Mouse (Mus musculus) WW6 (cell line): Measurements from ENCODE around the gene Galnt9.

Source experiments
- DNase-seq: peaks from one replicate; pipeline ENCODE4 v3.0.0-alpha.2; 2013; ENCODE audit warnings: low read depth, low spot score

The Galnt9 gene

DNA sequence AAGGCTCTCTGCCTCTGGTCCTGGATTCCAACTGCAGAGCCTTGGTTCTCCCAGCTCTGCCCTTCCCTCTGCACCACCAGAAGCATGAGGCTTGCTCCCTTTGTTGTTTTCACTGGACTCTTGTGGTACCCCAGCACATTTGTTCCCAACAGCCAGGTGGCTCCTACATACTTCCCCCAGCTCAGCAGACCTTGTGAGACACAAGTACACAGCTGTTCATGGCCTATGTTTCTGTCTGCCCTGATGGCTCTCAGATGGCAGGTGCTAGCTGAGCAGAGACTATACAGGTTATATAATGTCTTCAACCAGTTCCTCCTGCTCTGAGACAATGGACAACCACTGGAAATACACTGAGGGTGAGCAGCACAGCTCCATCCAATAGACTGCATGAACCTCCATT lies 43.3 kb downstream of the Galnt9 start:
- no peak for DNase-seq

DNA sequence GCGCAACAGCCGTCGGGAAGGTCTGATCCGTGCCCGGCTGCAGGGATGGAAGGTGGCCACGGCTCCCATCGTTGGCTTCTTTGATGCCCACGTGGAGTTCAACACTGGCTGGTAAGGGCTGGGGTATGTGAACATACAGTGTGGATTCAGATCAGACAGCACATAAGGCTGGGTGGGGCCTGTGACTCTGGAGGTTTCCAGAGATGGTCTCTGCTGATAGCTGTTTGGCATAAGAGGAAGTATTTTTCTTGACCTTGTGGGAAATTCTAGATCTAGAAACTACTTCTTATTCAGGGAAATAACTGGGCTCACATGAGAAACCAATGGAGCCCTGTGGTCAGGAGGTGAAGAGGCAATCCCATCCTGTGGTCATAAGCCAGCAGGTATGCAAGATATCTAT lies 45.7 kb downstream of the Galnt9 start:
- no peak for DNase-seq

DNA sequence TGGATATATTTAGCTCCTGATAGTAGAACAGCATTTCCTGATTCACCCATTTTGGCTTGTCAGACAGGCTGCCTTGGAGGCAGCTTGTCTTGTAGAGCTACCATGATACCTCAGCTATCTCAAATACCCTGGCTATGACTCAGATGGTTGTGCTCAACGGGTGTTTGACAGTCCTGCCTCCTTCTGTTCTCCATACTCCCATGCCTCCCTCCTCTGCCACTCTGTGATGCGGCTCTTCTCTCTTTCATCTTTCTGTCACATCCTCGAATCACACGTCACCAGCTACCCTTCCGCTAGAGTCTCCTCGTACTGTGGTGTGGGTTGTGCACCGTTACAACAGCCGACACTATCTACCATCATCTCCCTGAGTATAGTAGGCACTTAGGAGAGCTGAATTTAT lies 50.3 kb downstream of the Galnt9 start:
- no peak for DNase-seq

DNA sequence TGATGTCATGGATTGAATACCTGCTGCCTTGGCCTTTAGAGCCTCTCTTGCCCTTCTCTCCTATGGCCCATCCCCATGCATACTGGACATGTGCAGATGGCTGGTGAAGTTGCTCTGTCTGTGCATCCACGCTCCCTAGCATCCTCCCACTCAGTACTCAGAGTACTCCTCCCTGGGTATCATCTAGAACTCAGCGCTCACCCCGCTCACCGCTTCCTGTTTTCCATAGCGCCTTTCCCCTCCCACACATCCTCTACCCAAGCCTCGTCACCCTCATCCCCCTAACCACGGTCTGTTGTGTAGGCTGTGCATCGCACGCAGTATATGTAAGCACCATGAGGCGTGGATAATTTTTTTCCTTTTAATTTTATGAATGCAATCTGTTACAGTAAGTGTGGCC lies 51.2 kb downstream of the Galnt9 start:
- no peak for DNase-seq

DNA sequence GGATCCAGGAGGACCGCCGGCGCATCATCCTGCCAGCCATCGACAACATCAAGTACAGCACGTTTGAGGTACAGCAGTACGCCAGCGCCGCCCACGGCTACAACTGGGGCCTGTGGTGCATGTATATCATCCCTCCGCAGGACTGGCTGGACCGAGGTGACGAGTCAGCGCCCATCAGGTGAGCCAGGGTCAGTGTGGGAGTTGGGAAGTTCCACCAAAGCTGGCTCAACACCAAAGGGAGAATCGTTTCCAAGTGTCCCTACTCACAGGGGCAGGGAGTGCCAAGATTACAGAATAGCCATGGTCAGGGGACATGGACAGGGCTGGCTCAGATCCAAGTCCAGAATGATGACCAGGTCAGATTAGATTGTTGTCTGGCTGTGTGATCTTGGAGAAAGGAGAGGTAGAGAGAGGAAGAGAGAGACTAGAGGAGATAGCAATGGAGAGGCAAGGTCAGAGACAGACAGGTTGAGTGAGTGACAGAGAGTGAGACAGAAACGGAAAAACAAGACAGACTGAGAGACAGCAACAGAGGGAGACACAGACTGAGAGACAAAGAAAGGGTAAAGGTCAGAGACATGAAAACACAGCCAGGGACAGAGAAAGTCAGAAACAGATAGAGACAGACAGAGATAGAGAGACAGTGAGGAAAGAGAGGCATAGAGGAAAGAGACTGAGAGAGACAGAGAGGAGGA lies 52.1 kb downstream of the Galnt9 start:
- DNase-seq: no peak

DNA sequence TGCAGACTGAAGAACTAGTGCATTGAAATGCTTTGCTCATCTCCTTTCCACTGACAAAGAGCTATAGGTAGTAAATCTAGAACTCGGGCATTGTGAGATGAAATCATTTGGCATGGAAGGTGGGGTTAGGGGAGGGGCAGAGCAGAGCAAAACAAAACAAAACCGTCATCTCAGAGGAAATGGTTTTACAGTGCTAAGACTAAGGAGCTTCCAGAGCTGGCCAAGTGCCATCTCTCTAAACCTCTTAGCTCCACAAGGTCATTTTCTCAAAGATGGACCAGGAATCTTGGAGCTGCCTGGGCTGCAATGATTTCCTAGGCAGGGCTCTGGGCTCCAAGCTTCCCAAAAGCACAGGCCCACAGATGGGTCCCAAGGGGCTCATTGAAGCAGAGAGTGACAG lies 53.3 kb downstream of the Galnt9 start:
- DNase-seq: no peak

DNA sequence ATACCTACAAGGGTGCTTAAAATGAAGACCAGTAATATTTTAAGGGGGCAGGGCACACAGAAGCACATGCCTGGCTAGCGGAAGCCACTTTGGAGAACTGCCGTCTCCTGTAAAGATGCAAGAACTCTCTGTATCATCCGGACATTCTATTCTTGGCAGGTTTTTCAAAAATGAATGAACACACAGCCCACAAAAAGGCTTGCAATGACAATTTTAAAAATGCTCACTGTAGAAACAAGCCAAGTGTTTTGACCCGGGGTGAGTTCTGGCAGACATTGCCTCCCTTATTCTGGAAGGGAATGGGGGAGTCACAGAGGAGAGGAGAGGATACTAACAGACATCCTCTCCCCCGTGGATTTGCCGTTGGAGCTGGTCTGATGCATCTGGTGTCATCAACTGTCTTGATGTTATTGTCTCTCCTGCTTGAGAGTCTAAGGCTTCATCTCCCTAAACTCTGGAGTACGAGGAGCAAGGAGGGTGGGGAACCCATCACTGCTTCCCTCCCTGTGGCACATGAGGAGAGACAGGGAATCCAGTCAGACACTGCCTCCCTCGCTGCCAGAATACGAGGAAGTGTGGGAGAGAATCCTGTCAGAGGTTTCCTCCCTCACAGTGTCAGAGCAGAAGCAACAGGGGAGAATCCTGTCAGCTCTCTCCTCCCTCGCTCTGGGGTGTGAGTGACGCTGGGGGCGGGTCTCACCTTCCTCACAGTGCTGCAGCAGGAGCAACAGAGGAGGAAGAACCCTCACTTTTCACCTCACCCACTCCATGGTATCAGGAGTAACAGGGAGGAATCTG lies 54.3 kb downstream of the Galnt9 start:
- DNase-seq: no peak

DNA sequence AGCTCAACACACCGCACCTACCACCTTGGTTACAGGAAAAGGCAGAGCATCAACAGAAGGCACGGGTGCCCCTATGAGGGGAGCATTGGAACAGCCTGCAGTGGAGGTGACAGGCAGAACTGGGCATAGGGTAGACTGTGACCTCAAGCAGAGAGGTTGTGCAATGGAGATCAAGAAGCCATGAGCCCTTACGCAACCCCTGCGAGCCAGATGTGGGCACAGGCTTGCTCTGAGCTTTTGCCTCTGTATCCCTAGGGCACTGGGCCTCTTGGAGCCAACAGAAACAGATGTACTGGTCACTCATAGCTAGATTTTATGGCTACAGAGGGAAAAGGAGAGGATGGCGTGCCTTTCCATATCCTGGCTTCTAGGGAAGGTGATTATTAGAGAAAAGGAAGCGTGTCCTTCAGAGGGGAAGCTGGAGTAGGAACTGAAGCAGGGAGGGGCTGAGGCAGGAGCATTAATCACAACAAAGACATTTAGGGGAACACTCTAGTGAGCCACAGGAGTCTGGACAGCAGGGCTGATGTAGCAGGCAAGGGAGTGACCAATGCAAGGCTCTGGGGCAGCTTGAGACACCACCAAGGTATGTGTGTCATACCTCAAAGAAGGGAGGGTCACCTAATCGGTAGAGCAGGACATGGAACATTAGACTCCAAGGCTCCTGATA lies 59.0 kb downstream of the Galnt9 start:
- no peak for DNase-seq

DNA sequence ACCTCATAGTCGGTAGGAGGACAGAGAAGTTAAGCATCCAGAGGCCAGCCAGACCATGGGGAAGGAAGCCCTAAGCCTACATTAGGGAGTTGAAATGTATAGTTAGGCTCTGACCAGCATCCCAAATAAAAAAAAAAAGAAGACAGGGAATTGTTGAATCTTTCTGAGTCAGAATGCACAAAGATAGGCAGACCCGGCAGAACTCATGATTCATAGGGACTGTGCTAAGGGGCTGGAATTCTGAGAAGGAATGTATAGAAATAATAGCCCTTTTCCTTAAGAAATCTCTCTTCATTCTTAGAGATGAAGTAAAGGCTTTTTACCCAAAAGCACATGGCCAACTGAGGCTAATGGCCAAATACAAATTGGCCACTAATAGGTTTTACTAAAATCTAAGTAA lies 60.2 kb downstream of the Galnt9 start:
- DNase-seq: no peak

DNA sequence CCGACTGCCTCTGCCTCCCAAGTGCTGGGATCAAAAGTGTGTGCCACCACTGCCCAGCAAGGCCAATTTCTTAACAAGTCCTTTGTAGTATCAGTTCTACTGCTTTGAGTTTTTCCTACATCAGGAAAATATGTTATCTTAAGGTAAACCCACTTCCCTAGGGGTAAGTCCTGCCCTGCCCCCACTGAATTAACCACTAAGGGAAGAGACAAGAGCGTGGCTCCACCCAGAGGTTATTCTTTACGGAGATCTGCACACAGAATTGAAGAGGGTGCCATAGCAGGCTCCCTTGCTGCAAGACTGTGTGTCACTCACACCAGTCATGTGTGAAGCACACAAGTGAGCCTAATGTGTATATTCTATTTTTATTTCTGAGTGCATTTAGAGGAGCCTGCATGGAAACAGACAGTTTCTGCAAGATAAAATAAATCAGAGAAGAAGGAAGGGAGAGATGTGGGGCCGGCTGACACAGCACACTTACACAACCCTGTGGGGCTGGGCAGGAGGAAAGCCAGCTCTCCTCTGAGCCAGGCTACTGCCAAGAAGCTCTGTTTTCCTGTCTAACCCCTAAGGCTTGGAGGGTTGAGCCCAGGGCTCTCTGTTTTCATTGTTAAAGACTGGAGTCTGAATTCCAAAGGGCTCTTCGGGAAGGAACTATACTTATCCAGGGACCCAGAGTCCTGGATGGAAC lies 61.5 kb downstream of the Galnt9 start:
- DNase-seq: no peak

DNA sequence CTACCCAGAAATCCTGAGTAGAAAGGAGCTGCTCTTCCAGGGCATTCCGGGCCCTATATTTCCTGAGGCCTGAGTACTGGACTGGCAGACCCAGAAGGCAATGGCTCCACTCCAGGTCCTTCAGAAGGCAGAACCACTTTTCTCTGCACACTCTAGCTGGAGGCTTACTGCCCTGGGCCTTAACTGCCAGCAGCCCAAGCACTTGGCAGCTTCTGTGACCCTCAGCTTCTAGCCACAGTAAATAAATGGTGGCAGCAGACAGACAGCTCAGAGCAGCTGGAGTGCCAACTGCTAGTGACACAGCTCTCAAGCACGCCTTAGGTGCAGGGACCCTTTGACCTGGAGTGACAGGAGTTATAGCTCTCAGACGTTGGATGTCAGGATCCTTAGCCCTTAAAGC lies 63.6 kb downstream of the Galnt9 start:
- no peak for DNase-seq

DNA sequence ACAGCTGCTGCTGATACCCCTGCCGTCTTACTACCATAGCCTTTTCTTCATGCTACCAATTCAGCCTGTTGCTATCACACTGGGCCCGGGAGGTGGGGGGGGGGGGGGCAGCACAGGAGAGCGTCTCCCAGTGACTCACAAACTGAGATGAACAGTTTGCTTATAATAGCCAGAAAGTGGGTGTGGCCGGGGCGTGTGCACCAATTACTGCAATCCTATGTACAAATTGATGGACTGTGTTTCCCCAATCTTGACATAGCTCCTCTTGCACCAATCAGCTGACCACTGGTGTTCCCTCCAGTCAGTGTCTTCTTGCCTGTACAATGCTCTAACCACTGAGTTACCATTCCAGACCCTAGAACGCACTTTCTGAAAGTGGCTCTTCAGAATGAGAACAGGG lies 64.2 kb downstream of the Galnt9 start:
- no peak for DNase-seq

DNA sequence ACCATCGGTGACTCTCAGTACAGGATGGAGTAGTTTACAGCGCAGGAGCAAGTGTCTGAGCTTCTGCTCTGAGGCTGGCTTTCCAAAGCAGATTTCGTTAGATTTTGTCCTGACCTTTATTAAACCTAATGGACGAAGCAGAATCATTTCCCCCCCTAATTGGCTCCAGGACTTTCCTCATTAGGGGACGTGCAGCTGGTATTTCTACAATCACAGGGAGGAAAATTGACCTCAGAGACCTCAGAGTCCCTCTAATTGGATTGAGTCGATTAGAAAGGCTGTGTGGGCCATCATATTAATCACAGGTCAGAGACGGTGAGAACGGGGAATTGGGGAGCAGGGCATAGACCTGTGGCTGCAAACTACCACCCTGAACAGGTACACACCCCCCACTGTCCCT lies 64.8 kb downstream of the Galnt9 start:
- no peak for DNase-seq

DNA sequence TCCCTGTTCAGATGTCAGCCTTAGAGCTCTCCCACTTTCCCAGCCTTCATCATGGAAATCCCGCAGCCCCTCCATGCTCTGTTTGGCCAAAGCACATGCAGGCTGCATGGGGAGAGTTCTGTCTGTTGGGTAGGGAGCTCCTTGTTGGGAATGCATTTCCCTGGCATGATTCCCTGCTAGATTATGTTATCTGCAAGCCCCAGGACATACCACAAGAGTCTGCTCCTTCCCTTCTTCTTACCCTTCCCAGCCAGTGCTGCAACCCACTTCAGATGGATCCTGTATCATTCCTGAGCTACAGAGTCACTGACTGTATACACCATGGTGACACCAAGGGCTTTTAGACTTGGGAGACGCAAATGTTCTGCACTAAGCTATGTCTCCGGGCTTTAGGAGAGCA lies 65.3 kb downstream of the Galnt9 start:
- no peak for DNase-seq

DNA sequence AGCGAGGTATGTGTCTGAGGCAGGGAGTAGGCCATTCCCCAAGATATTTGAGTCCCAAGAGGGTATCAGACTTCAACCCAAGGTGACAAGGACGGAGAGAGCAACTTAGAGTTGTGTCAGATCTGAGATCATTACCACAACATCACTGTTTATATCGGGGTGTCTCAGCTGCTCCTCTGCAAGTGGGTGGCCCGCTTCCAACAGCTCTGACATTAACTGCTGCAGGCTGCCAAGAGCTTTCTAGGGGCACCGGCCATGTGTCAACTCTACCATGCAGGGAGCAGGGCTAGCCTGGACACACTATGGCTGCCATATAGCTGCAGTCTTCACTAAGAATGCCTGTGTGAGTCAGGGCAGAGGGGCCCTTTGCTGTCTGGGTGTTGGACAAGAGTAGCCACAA lies 65.7 kb downstream of the Galnt9 start:
- no peak for DNase-seq

DNA sequence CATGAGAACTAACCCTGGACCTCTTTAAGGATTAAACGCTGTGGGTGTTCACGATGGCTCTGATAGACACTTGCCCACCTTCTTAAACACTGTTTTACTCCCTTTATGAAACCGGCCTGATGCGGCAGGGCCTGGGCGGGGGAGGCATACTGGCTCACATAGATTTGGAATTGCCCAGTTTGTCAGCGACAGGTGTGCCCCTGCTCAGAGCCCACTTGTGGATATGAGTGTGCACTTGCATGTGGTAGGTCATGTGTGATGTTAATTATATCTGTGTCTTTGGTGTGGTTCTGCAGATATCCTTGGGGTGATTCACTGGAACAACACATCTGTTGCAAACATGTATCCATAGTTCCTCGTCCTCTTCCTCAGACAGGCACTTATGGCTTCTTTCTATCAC lies 66.3 kb downstream of the Galnt9 start:
- no peak for DNase-seq

DNA sequence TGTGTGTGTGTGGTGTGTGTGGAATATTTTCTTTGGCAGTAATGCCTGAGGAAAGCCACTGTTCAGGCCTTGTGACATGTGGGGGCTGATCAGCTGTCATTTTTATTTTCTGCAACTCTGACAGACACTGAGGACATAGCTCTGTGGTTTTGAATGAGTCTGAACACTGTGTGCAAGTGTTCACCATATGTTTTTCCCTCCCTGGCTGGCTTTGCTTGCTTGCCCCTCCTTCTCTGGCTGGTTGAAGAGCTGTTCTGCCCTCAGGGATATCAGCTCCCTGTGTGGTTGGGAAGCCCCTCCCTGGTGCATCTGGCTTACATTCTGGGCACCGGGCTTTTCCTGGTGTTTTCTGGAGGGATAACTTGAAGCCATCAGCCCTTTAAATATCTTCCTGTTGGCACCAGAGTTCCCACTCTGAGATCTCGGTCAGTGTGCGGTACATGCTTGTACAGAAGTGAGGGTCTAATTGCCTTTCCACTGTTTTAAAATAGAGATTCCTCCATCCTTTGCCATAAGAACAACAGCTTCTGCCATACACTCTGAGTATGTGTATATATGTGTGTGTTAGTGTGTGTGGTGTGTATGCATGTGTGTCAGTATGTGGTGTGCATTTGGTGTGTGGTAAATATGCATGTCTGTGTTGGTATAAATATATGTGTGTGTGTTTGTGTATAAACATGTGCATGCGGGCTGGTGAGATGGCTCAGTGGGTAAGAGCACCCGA lies 67.4 kb downstream of the Galnt9 start:
- DNase-seq: no peak

DNA sequence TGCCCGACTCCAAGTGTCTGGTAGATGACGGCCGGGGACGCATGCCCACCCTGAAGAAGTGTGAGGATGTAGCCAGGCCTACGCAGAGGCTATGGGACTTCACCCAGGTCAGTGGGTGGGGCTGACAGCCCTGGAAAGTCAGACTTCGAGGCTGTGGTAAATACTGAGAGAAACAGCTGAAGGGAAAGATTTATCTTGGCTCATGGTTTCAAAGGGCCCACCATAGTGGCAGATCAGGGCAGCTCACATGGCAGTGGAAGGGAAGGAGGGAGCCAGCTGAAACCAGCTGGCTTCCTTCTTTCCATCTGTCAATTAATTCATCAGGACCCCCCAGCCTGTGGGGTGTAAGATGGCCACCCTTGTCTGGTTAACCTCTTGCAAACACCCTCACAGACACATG lies 75.1 kb downstream of the Galnt9 start:
- DNase-seq: no peak

DNA sequence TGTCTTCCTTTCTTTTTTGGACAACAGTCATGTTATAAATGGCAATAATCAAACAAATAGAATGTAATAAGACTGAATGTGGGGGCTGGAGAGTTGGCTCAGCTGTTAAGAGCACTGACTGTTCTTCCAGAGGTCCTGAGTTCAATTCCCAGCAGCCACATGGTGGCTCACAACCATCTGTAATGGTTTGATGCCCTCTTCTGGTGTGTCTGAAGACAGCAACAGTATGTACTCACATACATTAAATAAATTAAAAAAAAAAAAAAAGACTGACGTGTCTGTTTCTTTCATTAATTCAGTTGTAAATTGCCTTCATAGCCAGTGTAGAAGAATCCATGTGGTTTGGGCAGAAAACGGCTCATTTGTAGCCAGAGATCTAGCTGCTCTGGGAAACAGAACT lies 80.2 kb downstream of the Galnt9 start:
- no peak for DNase-seq

DNA sequence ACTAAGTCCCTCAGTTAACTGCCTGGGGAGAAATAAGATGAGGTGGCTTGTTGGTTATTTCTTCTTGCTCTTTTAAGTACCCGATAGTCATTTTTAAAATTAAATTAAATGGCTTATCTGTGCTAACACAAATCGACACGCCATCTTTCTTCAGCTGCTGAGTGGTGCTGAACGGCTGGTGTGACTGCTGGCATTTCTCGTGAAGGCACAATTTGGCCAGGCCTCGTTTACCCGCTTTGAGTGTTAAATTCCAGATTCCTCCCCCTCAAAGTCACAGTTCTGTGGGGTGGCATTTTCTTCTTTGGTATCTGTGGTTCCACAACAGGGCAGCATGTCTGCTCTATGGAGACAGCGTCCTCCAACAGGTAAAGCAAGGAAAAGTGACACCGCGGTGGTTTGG lies 83.2 kb downstream of the Galnt9 start:
- no peak for DNase-seq

DNA sequence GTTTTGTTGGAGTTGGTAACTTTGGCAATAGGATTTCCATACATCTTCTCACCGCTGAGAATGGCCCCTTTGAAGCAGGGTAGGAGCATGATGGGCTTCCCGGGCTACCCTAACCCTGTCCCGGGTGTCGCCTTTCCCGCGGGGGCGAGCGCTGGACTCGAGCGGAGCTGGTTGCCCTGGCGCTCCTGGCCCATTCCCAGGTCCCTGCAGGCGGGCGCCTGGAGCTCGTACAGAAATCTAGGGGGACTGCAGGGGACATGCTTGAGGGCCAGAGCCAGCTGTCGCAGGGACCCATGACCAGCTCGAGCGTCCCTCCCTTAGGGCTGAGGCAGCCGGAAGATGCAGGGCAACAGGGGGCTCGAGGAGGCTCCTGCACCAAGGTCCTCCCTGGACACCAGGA lies 84.0 kb downstream of the Galnt9 start:
- no peak for DNase-seq
